18 mouse cellular contexts compared by ENCODE assay signal in the genomic region with DNA sequence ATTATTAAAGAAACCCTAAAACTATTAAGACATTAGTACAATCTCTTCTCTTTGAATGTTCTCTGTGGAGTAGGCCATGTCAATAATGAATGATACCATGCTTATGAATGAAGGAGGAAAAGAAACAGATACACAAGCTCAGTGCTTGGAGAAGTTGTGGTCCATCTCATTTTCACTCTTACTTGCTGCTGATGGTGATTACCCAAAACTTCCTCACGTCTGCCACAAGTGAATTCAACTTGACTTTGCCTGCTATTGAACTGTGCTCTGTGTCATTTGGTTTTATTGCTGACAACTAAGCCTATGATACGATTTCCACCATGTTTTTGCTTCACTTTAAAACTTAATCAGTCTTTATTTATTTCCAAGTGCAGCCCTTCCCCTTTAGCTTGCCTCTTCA.
"Had no signal": no experiment of that assay in that cellular context is flagged by ENCODE, and none has a peak within 500 bp of the region (broad histone marks: within the 10 kb centered on the region; RNA-seq: fewer than 3 reads in every experiment).

No protein-coding gene starts in this region.

- H3K9ac ChIP-seq: liver, embryonic 14.5 days; liver, postnatal 0 days; lung, embryonic 14.5 days; midbrain, embryonic 12.5 days; midbrain, embryonic 15.5 days; neural tube, embryonic 12.5 days; neural tube, embryonic 15.5 days had no signal

- H3K4me2 ChIP-seq: lung, embryonic 14.5 days; midbrain, embryonic 12.5 days; midbrain, embryonic 15.5 days; neural tube, embryonic 12.5 days; neural tube, embryonic 15.5 days had no signal

- H3K27ac ChIP-seq: kidney, postnatal 0 days; layer of hippocampus, adult 2 months; liver, embryonic 14.5 days; midbrain, embryonic 12.5 days; midbrain, embryonic 15.5 days; neural tube, embryonic 12.5 days; neural tube, embryonic 15.5 days; stomach, postnatal 0 days had no signal

- H3K27me3 ChIP-seq: midbrain, embryonic 12.5 days; midbrain, embryonic 15.5 days; neural tube, embryonic 12.5 days; neural tube, embryonic 15.5 days had no signal

- H3K9me3 ChIP-seq: midbrain, embryonic 12.5 days; midbrain, embryonic 15.5 days; neural tube, embryonic 12.5 days; neural tube, embryonic 15.5 days had no signal

- DNase-seq: kidney, adult 2 months; kidney, postnatal 25 days; layer of hippocampus, adult 9-11 months; liver, postnatal 0 days; lung, embryonic 14.5 days; retina, postnatal 1 day; thymus, adult 2 months; thymus, postnatal 25 days had no signal

- H3K4me1 ChIP-seq: midbrain, embryonic 12.5 days; midbrain, embryonic 15.5 days; neural tube, embryonic 12.5 days; neural tube, embryonic 15.5 days had no signal

- ATAC-seq: intestine, postnatal 0 days; liver, postnatal 0 days; lung, postnatal 0 days; midbrain, embryonic 15.5 days had no signal

- H3K36me3 ChIP-seq: midbrain, embryonic 12.5 days; midbrain, embryonic 15.5 days; neural tube, embryonic 12.5 days; neural tube, embryonic 15.5 days had no signal

- H3K4me3 ChIP-seq: layer of hippocampus, adult 2 months; midbrain, embryonic 12.5 days; midbrain, embryonic 15.5 days; neural tube, embryonic 12.5 days; neural tube, embryonic 15.5 days had no signal
